Mouse (Mus musculus): Measurements from ENCODE around the gene Bcl3.

Gene Bcl3

GRCm38 (mm10) chr7:19843561-19843960 lies 21.0 kb upstream of the Bcl3 start:
- no peak for TF ChIP-seq GATA4 (IDR thresholded peaks at IDR 0.05; ENCODE audit: insufficient replicate concordance, low read length)

GRCm38 (mm10) chr7:19842885-19843504 lies 20.4 kb upstream of the Bcl3 start:
- no peak for TF ChIP-seq GATA4 (IDR thresholded peaks at IDR 0.05; ENCODE audit: insufficient replicate concordance, low read length)

GRCm38 (mm10) chr7:19841686-19842413 lies 19.3 kb upstream of the Bcl3 start:
- TF ChIP-seq GATA4 (IDR thresholded peaks at IDR 0.05; ENCODE audit: insufficient replicate concordance, low read length): no peak

- no peak for TF ChIP-seq GATA4 (IDR thresholded peaks at IDR 0.05; ENCODE audit: insufficient replicate concordance, low read length)
These were observed 18.4 kb upstream of the Bcl3 start for GRCm38 (mm10) chr7:19840936-19841335.

GRCm38 (mm10) chr7:19840371-19840770 lies 17.8 kb upstream of the Bcl3 start:
- TF ChIP-seq GATA4 (IDR thresholded peaks at IDR 0.05; ENCODE audit: insufficient replicate concordance, low read length): no peak

- no peak for TF ChIP-seq GATA4 (IDR thresholded peaks at IDR 0.05; ENCODE audit: insufficient replicate concordance, low read length)
These were observed 14.3 kb upstream of the Bcl3 start for GRCm38 (mm10) chr7:19836843-19837242.

- no peak for TF ChIP-seq GATA4 (IDR thresholded peaks at IDR 0.05; ENCODE audit: insufficient replicate concordance, low read length)
These were observed 11.5 kb upstream of the Bcl3 start for GRCm38 (mm10) chr7:19834055-19834454.

- TF ChIP-seq GATA4 (IDR thresholded peaks at IDR 0.05; ENCODE audit: insufficient replicate concordance, low read length): no peak
These were observed 9.3 kb upstream of the Bcl3 start for GRCm38 (mm10) chr7:19831837-19832236.

GRCm38 (mm10) chr7:19830682-19831156 lies 8.1 kb upstream of the Bcl3 start:
- TF ChIP-seq GATA4 (IDR thresholded peaks at IDR 0.05; ENCODE audit: insufficient replicate concordance, low read length): peak; percentile 93; the same call in 1 of the 2 replicates

- TF ChIP-seq GATA4 (IDR thresholded peaks at IDR 0.05; ENCODE audit: insufficient replicate concordance, low read length): no peak
These were observed 7.1 kb upstream of the Bcl3 start for GRCm38 (mm10) chr7:19829694-19830093.

- no peak for TF ChIP-seq GATA4 (IDR thresholded peaks at IDR 0.05; ENCODE audit: insufficient replicate concordance, low read length)
These were observed 4.2 kb upstream of the Bcl3 start for GRCm38 (mm10) chr7:19826756-19827155.

- TF ChIP-seq GATA4 (IDR thresholded peaks at IDR 0.05; ENCODE audit: insufficient replicate concordance, low read length): no peak; the same call in 1 of the 2 replicates
These were observed 1.8 kb upstream of the Bcl3 start for GRCm38 (mm10) chr7:19824182-19824973.

GRCm38 (mm10) chr7:19823256-19824181 lies 949 bp upstream of the Bcl3 start:
- peak; percentile 37; the same call in 1 of the 2 replicates for TF ChIP-seq GATA4 (IDR thresholded peaks at IDR 0.05; ENCODE audit: insufficient replicate concordance, low read length)

- no peak for TF ChIP-seq GATA4 (IDR thresholded peaks at IDR 0.05; ENCODE audit: insufficient replicate concordance, low read length)
These were observed 377 bp downstream of the Bcl3 start for GRCm38 (mm10) chr7:19822193-19822592.

GRCm38 (mm10) chr7:19821633-19822032 lies 937 bp downstream of the Bcl3 start:
- no peak for TF ChIP-seq GATA4 (IDR thresholded peaks at IDR 0.05; ENCODE audit: insufficient replicate concordance, low read length)

Data from liver, adult (tissue).